Mouse (Mus musculus) hindbrain, embryonic 12.5 days (tissue): Measurements from ENCODE around the gene Bckdhb. TPM values are rescaled to one million over a fixed set of nuclear protein-coding genes. Genes with fewer than 3 reads are reported as not detected.

Source experiments
- ATAC-seq: fragments of 200-750 bp; cut with Nextera tagmentation; 2 replicates; pipeline ENCODE4 v1.8.0; 2017; ENCODE audit warnings: moderate TSS enrichment; ENCODE audit not compliant: low FRiP score
- H3K27ac ChIP-seq: fragments of 300-500 bp; sonication (generic); 2 replicates; pipeline ENCODE4 v1.5.1; 2016; ENCODE audit warnings: mild to moderate bottlenecking
- H3K27me3 ChIP-seq: fragments of 300-500 bp; sonication (generic); 2 replicates; pipeline ENCODE4 v1.6.1; 2016; ENCODE audit warnings: mild to moderate bottlenecking
- H3K36me3 ChIP-seq: fragments of 300-500 bp; sonication (generic); 2 replicates; pipeline ENCODE4 v1.6.1; 2016; ENCODE audit warnings: mild to moderate bottlenecking
- H3K4me1 ChIP-seq: fragments of 300-500 bp; sonication (generic); 2 replicates; pipeline ENCODE4 v1.6.1; 2016
- H3K4me2 ChIP-seq: fragments of 300-500 bp; sonication (generic); replicated peaks from 2 replicates; pipeline ENCODE4 v1.6.1; 2016; ENCODE audit warnings: mild to moderate bottlenecking
- H3K4me3 ChIP-seq: fragments of 300-500 bp; sonication (generic); 2 replicates; pipeline ENCODE4 v1.5.1; 2016; ENCODE audit warnings: mild to moderate bottlenecking
- H3K9ac ChIP-seq: fragments of 300-500 bp; sonication (generic); 2 replicates; pipeline ENCODE4 v1.6.1; 2016; ENCODE audit warnings: mild to moderate bottlenecking, moderate library complexity
- H3K9me3 ChIP-seq: fragments of 300-500 bp; sonication (generic); replicated peaks from 2 replicates; pipeline ENCODE4 v1.6.1; 2016; ENCODE audit warnings: mild to moderate bottlenecking
- WGBS: fragments of 180-500 bp; shearing (Covaris S2); methylation state at CpG from one replicate; pipeline ENCODE4 v1.1.7; 2016; 5-methylcytosine and 5-hydroxymethylcytosine counted together
- polyA plus RNA-seq: library from polyadenylated mRNA; unstranded; fragments of >200 nt; fragmentation: Nextera tagmentation; extraction: Ambion mirVana; gene quantifications from 2 replicates; pipeline ENCODE4 v1.2.1, GENCODE M21; 2016

The Bckdhb gene
- polyA plus RNA-seq, 1 experiment from 2014 or later: 41.4 TPM

DNA sequence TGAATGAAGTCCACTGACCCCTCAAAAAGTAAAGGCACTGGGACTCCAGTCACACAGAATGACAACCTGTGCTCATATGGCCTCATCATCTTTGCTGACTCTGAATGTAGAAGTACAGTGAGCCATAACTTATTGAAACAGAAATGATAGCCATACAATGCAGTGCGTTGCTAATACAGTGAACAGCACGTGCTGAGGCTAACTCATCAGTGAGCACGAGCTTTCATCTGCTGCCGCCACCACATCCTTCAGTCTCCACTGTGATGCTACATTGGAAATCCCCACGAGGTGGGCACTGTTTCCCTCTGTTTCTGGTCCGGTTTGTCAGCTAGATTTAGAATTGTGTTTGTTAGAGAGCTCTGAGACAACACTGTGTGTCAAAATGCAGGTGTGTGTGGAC, 205.4 kb downstream of the Bckdhb start:
- Histone ChIP-seq H3K9ac (no peak overlapping the region), H3K4me2 (no peak overlapping the region), H3K4me1 (no peaks in the 10 kb centered on the region), H3K36me3 (no peaks in the 10 kb centered on the region), H3K4me3 (no peak overlapping the region), H3K27ac (no peak overlapping the region), H3K27me3 (no peaks in the 10 kb centered on the region), H3K9me3 (no peaks in the 10 kb centered on the region)
- 86% methylated on average over 6 of the region's 6 CpGs for WGBS
- ATAC-seq: no peak

DNA sequence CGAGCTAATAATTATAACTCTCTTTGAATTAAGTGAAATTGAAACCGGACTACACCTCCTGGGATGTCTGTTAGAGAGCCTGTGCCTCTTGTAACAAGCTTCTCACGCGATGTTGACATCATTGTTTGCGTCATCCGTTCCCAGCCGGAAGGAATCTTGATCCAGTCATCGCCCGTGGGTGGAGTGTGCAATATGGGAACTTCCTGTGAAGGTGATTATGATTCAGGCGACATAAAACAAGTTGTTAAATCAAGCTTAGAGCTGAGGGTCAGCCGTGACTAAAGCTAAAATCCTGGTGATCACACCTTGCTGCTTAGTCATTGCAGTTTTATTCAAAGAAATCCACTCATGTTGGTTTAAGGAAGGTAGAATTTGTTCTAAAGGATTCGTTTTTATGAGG, 210.1 kb downstream of the Bckdhb start:
- WGBS: 91% methylated on average over 12 of the region's 12 CpGs
- H3K36me3 ChIP-seq: no peaks in the 10 kb centered on the region
- ATAC-seq: no peak
- no peak overlapping the region for H3K4me2 ChIP-seq
- H3K4me3 ChIP-seq: no peak overlapping the region
- no peak overlapping the region for H3K27ac ChIP-seq
- no peaks in the 10 kb centered on the region for H3K4me1 ChIP-seq
- no peak overlapping the region for H3K9ac ChIP-seq
- H3K9me3 ChIP-seq: no peaks in the 10 kb centered on the region
- H3K27me3 ChIP-seq: no peaks in the 10 kb centered on the region

GRCm38 (mm10) chr9:84137192-84137591, 212.2 kb downstream of the Bckdhb start:
- 89% methylated on average over 6 of the region's 6 CpGs for WGBS
- Histone ChIP-seq H3K27me3 (no peaks in the 10 kb centered on the region), H3K36me3 (no peaks in the 10 kb centered on the region), H3K4me1 (no peaks in the 10 kb centered on the region), H3K27ac (no peak overlapping the region), H3K4me3 (no peak overlapping the region), H3K9ac (no peak overlapping the region), H3K9me3 (no peaks in the 10 kb centered on the region), H3K4me2 (no peak overlapping the region)
- ATAC-seq: no peak

GRCm38 (mm10) chr9:84148124-84148523, 223.2 kb downstream of the Bckdhb start:
- no peaks in the 10 kb centered on the region for H3K36me3 ChIP-seq
- no peak overlapping the region for H3K9ac ChIP-seq
- no peaks in the 10 kb centered on the region for H3K4me1 ChIP-seq
- no peak for ATAC-seq
- no peak overlapping the region for H3K27ac ChIP-seq
- H3K4me3 ChIP-seq: no peak overlapping the region
- no peak overlapping the region for H3K4me2 ChIP-seq
- H3K9me3 ChIP-seq: no peaks in the 10 kb centered on the region
- H3K27me3 ChIP-seq: no peaks in the 10 kb centered on the region
- WGBS: 88% methylated on average over 2 of the region's 2 CpGs

Other genes starting within 250 kb of the Bckdhb start
- 48.2 and 53.2 TPM in 2 replicates for gene Elovl4, start 118.9 kb upstream of the Bckdhb start, polyA plus RNA-seq
- gene Ttk, start 90.5 kb upstream of the Bckdhb start, polyA plus RNA-seq: 23.9 and 25.3 TPM in 2 replicates